Mouse (Mus musculus): ENCODE results near the gene Krcc1.

The Krcc1 gene

DNA sequence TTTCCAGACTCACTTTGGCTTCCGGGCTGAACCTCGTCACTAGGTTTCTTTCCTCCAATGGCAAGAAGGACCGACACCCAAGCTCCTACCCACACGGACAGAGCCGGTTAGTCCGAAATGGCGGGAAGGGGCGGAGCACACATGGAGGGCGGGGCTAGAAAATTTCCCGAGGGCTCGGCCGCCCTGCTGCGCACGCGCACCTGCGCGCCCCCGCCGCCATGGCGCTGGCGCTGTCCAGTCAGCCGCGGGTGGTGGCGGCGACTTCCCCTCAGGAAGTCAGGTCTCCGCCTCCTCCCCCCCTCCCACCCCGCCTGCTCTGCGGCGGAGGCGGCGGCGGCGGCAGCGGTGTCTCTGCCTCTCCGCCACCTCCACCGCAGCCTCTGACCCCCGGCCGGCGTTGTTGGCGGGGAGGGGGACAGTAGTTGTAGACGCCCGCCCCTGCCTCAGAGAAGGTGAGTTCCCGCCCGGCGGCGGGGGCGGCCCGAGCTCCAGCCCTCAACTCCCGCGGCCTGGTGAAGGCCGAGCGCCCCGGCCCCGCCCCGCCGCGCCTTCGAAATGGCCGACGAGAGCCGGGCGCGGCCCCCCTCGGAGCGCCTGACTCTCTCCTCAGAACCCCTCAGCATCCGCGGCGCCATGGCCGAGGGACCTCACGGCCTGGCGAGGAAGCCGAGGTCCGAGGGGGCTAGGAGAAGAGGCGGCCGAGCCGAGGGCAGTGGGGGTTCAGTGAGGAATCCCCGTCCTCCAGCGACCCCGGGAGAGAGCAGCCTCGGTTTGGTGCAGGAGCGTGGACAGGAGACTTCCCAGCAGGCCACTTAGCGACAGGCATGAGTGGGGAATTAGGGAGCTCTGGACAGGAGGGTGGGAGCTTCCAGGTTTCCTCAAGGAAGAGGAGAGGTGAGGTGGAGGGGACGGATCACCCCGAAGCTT lies at the start of gene Krcc1:
Gene Krcc1, plus strand, starts transcription at position 289 of the 927 bp plus-strand sequence.
- DNase-seq (ENCODE audit: extremely low spot score, low read depth, low spot score): peak; percentile 85

DNA sequence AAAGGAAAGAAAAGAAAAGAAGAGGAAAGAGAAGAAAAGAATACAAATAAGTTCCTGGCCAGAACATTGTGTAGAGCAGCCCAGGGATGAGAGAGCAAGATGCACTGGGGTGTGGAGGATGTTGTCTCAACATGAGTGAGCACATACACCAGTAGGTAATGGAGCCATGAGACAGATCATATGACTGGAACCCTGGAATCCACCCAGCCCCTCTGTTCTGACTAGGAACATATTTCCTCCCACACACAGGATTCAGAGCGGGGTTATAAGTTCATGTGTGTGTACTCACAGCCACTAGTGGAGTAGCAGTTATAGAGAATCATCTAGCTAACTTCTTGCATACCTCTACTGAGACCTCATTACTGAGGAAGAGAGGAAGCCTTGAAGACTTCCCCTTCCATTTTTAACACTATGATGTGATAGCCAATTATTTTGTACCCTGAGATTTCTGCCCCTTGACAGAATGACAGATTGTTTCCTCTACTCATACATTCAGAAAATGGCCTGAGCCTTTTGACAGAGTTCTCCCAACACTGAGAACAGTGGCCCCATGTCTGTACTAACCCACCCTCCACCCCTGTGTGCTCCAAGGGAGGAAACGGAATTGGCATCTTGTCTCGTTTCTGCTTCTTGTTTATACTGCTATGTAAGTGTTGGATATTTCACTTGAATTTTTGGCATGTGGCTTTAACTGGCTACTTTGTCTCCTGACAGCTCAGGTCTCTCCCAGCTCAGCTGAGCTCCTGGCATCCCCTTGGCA lies 47.1 kb upstream of the Krcc1 start:
- no peak for DNase-seq (ENCODE audit: extremely low spot score, low read depth, low spot score)

GRCm38 (mm10) chr6:71226544-71226943 lies 44.9 kb upstream of the Krcc1 start:
- no peak for DNase-seq (ENCODE audit: extremely low spot score, low read depth, low spot score)

DNA sequence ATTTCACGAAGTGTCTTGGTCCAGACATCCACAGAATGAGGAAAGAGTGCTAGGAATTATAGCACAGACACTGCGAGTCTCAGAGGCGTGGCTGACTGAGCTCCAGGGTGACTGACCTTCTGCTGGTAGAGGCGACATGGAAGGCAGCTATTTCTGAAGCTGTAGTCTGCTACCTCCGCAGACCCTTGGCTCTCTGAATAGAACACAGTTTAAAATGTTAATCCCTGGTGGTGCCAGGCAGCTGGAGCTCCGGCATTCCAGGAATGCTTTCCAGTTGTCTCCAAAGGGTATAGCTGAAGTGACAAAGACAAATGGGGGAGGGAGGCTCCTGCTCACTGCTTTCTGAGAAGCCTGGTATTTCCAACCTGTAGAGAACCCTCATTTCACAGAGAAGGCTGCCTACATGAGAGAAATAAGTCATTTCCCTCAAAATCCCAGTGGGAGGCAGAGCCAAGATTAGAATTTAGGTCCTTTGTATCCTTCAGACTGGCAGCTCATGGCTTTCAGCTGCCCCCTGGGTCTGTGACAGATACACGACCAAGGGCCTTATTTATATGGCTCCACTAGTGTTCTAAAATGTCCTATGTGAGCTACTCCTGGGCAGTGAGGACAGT lies 44.2 kb upstream of the Krcc1 start:
- peak; percentile 14 for DNase-seq (ENCODE audit: extremely low spot score, low read depth, low spot score)

GRCm38 (mm10) chr6:71235121-71235520 lies 36.4 kb upstream of the Krcc1 start:
- DNase-seq (ENCODE audit: extremely low spot score, low read depth, low spot score): no peak

DNA sequence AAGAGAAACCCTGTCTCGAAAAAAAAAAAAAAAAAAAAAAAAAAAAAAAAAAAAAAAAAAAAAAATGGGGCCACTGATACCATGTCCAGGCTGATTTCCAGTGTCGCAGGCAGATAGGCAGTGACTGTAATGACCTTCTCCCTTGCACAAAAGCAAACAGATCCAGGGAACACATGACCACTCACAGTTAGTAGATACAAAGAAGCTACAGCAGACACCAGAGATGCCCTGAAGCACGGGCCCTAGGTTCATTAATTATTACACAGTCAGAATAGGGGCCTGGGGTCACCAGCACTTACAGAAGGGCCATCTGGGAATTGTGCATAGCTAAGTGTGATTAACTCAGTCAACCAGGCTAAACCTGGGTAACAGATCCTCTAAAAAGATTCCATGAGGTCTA lies 35.5 kb upstream of the Krcc1 start:
- DNase-seq (ENCODE audit: extremely low spot score, low read depth, low spot score): no peak

GRCm38 (mm10) chr6:71236506-71236905 lies 35.0 kb upstream of the Krcc1 start:
- DNase-seq (ENCODE audit: extremely low spot score, low read depth, low spot score): no peak

DNA sequence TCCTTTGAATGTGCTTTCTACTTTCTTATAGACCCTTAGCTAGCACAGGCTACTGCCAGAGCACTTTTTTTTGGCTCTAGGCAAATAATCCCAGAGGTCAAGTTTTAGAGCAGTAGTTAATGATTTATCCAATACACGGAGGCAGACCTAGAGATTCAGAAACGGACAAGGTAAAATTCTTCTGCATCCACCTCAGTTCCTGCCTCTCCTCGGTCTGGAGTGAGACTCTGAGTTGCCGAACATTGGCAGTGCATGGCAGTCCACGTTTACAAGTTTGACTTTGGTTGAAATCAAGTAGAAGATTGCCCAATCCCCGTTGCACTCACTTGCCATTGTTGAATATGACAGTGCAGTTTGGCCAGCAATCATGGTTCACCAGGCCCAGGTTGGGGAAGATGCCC lies 34.4 kb upstream of the Krcc1 start:
- DNase-seq (ENCODE audit: extremely low spot score, low read depth, low spot score): no peak

DNA sequence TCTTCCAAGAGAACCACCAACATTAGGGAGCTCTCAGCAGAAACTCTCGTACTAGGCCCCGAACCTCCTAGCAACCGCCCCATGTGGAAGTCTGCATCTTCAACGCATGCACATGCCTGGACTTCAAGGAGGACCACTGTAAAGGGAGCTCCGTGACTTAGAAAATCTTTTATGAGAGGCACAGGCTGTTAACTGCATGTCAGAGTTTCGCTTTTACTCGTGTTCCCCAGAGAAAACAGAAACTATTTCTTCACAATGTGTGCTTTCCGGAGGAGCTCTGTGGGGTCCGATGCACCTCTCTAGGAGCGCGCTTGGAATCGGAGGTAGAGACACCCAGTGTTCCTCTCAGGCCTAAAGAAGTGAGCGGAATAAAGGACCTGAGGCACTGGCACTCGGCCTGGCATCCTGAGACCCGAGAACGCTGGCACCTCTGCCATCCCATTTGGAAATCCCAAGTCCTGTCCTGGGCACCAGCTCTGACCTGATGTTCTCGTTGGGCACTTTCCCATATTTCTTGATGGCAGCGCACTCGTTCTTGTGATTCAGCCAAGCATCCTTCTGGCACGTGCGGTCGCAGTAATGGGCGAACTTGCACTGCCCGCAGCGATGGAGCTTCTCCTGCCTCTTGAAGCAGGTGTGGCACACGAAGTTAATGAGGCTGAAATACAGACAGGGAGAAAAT lies 32.3 kb upstream of the Krcc1 start:
- DNase-seq (ENCODE audit: extremely low spot score, low read depth, low spot score): no peak

- DNase-seq (ENCODE audit: extremely low spot score, low read depth, low spot score): no peak
Measured at GRCm38 (mm10) chr6:71240831-71241230, 30.6 kb upstream of the Krcc1 start.

DNA sequence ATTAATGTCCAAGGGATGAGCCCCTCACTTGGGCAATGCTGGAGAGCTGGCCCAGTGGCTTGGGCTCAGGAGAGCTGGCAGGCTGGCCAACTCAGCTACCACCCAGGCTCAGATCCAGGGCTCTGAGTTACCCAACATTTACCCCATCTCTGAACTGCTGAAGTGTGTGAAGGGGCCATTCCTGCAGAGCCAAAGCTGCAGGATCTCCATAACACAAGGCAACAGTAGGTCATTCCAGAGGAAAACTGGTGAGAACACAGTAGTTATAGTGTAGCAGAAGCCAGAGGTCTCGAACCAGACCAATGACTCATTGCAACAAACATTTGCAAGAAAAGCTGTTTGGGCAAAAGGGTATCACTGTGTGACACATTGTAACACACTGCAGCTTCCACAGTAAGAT lies 28.7 kb upstream of the Krcc1 start:
- no peak for DNase-seq (ENCODE audit: extremely low spot score, low read depth, low spot score)

DNA sequence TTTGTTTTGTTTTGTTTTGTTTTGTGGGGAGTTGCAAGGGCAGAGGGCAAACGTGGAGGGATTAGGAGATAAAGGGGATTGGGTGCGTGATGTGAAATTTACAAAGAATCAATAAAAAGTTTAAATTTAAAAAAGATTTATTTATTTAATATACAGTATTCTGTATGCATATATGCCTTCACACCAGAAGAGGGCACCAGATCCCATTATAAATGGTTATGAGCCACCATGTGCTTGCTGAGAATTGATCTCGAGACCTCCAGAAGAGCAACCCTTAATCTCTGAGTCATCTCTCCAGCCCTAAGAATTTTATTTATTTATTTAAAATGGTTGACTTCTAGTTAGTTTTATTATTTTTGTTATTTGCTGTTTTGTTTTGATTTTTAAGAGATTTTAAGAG lies 28.2 kb upstream of the Krcc1 start:
- DNase-seq (ENCODE audit: extremely low spot score, low read depth, low spot score): no peak

- no peak for DNase-seq (ENCODE audit: extremely low spot score, low read depth, low spot score)
Measured at GRCm38 (mm10) chr6:71248420-71248819, 23.1 kb upstream of the Krcc1 start.

GRCm38 (mm10) chr6:71249615-71250014 lies 21.9 kb upstream of the Krcc1 start:
- no peak for DNase-seq (ENCODE audit: extremely low spot score, low read depth, low spot score)

- DNase-seq (ENCODE audit: extremely low spot score, low read depth, low spot score): no peak
Measured at GRCm38 (mm10) chr6:71250951-71251350, 20.5 kb upstream of the Krcc1 start.

GRCm38 (mm10) chr6:71254456-71254855 lies 17.0 kb upstream of the Krcc1 start:
- no peak for DNase-seq (ENCODE audit: extremely low spot score, low read depth, low spot score)

GRCm38 (mm10) chr6:71256166-71256565 lies 15.3 kb upstream of the Krcc1 start:
- no peak for DNase-seq (ENCODE audit: extremely low spot score, low read depth, low spot score)

GRCm38 (mm10) chr6:71257375-71257774 lies 14.1 kb upstream of the Krcc1 start:
- DNase-seq (ENCODE audit: extremely low spot score, low read depth, low spot score): no peak

GRCm38 (mm10) chr6:71258562-71258961 lies 12.9 kb upstream of the Krcc1 start:
- DNase-seq (ENCODE audit: extremely low spot score, low read depth, low spot score): no peak

GRCm38 (mm10) chr6:71259166-71259565 lies 12.3 kb upstream of the Krcc1 start:
- DNase-seq (ENCODE audit: extremely low spot score, low read depth, low spot score): no peak

- DNase-seq (ENCODE audit: extremely low spot score, low read depth, low spot score): no peak
Measured at GRCm38 (mm10) chr6:71260051-71260640, 11.3 kb upstream of the Krcc1 start.

Data from hindlimb bud, embryonic 11.5 days (tissue).